Mouse (Mus musculus) frontal cortex, postnatal 36 days (tissue): ENCODE data around the gene Npcd.
A peak's percentile ranks its signal among the peaks of the same experiment; 100 is the strongest.

ENCODE experiments used
- DNase-seq, 2 experiments: peaks; one replicate each; pipeline ENCODE4 v3.0.0; 2022; ENCODE audit warnings: low spot score in 2 of 2

The Npcd gene

GRCm38 (mm10) chr15:79803533-79804351 lies 30.3 kb downstream of the Npcd start:
- DNase-seq, result peak in 1 of 2 experiments; percentile 31

- DNase-seq, result no peak
Measured at GRCm38 (mm10) chr15:79802304-79802703, 31.7 kb downstream of the Npcd start.

- no peak for DNase-seq
Measured at GRCm38 (mm10) chr15:79801646-79802045, 32.4 kb downstream of the Npcd start.

GRCm38 (mm10) chr15:79800701-79801100 lies 33.3 kb downstream of the Npcd start:
- no peak for DNase-seq

GRCm38 (mm10) chr15:79798591-79798990 lies 35.4 kb downstream of the Npcd start:
- DNase-seq, result peak in 1 of 2 experiments; percentile 76

- peak in 1 of 2 experiments; percentile 40 for DNase-seq
Measured at GRCm38 (mm10) chr15:79797680-79798079, 36.4 kb downstream of the Npcd start.

- DNase-seq, result no peak
Measured at GRCm38 (mm10) chr15:79797096-79797495, 36.9 kb downstream of the Npcd start.

- DNase-seq, result peak in 1 of 2 experiments; percentile 77
Measured at GRCm38 (mm10) chr15:79796256-79796655, 37.8 kb downstream of the Npcd start.

GRCm38 (mm10) chr15:79794173-79794572 lies 39.9 kb downstream of the Npcd start:
- DNase-seq, result no peak

GRCm38 (mm10) chr15:79793076-79793475 lies 41.0 kb downstream of the Npcd start:
- no peak for DNase-seq

- no peak for DNase-seq
Measured at GRCm38 (mm10) chr15:79792455-79792854, 41.6 kb downstream of the Npcd start.

GRCm38 (mm10) chr15:79791502-79791901 lies 42.5 kb downstream of the Npcd start:
- no peak for DNase-seq

GRCm38 (mm10) chr15:79790905-79791304 lies 43.1 kb downstream of the Npcd start:
- no peak for DNase-seq

GRCm38 (mm10) chr15:79790111-79790510 lies 43.9 kb downstream of the Npcd start:
- DNase-seq, result no peak

- DNase-seq, result no peak
Measured at GRCm38 (mm10) chr15:79787815-79788214, 46.2 kb downstream of the Npcd start.

GRCm38 (mm10) chr15:79785056-79785455 lies 49.0 kb downstream of the Npcd start:
- DNase-seq, result no peak

GRCm38 (mm10) chr15:79777749-79778148 lies 56.3 kb downstream of the Npcd start, which contains the start of gene Dnal4:
TSS of gene Dnal4 (minus strand) at chr15:79777849.
- no peak for DNase-seq

GRCm38 (mm10) chr15:79775662-79776061 lies 58.4 kb downstream of the Npcd start:
- DNase-seq, result no peak

- DNase-seq, result peak; percentile 91 to 98
Measured at GRCm38 (mm10) chr15:79774117-79775027, 59.7 kb downstream of the Npcd start.

GRCm38 (mm10) chr15:79770629-79771240 lies 63.3 kb downstream of the Npcd start:
- peak in 1 of 2 experiments; percentile 70 for DNase-seq

GRCm38 (mm10) chr15:79768302-79768701 lies 65.7 kb downstream of the Npcd start:
- DNase-seq, result no peak
